Mouse (Mus musculus) left cerebral cortex, postnatal 14 days (tissue): Measurements from ENCODE around the gene Ppcdc. TPM values are rescaled to one million over a fixed set of nuclear protein-coding genes. Genes with fewer than 3 reads are reported as not detected.

ENCODE experiments used
- DNase-seq, 2 experiments: peaks; one replicate each; pipeline ENCODE4 v3.0.0; 2021 to 2022; ENCODE audit warnings: low spot score in 2 of 2, mixed read lengths in 1 of 2
- intact Hi-C: fragments of 180-260 bp; cut with DNase I; formaldehyde crosslinking; loops from one replicate; pipeline ENCODE4 v1.15.1; 2025
- total RNA-seq, 2 experiments: library from RNA; stranded (reverse); gene quantifications; 2 replicates each; pipeline ENCODE4 v1.2.3; 2021

The Ppcdc gene
- total RNA-seq, 2 experiments from 2014 or later, result 14.4 to 14.7 TPM

GRCm38 (mm10) chr9:57392892-57393291 lies 47.0 kb downstream of the Ppcdc start:
- DNase-seq, result no peak
- intact Hi-C loops, result no loop called here

DNA sequence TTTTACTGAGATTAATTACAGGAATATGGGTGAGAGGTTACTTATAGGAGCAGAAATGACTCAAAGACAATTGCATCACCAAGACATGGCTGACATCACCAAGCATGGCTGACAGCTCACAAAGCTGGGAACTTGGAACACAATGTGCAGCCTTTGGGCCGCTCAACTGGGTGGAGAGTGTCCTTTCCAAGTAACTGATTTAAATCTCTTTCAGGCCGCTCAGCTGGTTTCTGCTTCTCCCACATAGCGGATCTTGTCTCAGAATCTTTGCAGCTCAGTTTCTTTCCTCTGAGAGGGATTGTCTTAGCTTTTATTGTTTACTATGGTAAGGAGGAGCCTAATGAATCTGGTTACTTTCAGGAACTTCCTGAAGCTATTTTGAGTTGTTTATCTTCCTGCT lies 49.1 kb downstream of the Ppcdc start:
- DNase-seq, result no peak

DNA sequence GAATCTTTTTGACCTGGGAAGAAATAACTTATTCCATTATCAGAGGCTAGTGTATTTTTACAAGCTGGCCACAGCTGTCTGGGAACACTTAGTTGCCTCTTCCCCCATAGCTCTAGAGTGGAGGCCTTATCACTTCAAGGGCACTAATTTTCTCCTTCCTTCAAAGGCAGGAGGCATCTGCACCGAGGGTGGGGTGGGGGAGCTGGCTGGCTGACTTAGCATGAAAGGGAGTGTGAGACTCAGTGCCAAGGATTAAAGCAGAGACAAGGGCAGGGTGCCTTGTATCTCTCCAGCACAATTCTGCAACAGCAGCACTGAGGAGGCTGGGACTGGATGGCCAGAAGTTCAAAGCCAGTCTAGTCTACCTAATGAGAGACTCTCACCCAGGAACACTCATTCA lies 50.8 kb downstream of the Ppcdc start:
- DNase-seq, result no peak
- intact Hi-C loops, result no loop called here

More for the DNA sequence above, 49.1 kb downstream of the Ppcdc start:
- intact Hi-C loops, result no loop called here

DNA sequence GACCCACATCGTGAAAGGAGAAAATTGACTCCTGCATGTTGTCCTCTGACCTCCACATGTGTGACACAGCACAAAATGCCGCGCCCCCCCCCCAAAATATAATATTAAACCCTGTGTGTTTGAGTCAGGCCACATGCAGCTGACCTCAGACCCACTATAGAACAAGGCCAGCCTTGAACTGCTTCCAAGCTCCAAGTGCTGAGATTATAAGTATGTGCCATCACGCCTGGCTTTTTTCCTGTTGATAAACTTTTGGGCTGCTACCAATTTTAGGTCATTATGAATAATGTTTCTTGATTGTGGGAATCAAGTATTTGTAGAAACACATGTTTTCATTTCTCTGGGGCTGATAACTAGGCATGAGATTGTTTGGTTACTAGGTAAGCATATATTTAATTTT lies 53.0 kb downstream of the Ppcdc start:
- DNase-seq, result no peak
- intact Hi-C loops, result no loop called here

GRCm38 (mm10) chr9:57384621-57385020 lies 55.3 kb downstream of the Ppcdc start:
- intact Hi-C loops, result no loop called here

DNA sequence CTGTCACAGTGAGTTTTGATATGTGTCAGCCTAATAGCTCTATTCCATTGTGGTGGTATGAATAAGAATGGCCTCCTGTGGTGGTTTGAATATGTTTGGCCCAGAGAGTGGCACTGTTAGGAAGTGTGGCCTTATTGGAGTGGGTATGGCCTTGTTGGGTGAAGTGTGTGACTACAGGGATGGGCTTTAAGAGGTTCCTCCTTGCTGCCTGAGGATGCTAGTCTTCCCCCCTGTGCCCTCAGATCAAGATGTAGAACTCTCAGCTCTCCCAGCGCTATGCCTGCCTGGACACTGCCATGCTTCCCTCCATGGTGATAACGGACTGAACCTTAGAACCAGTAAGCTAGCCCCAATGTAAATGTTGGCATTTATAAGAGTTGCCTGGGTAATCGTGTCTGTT lies 78.9 kb downstream of the Ppcdc start:
- no peak for DNase-seq
- intact Hi-C loops, result no loop called here

More at GRCm38 (mm10) chr9:57384621-57385020, 55.3 kb downstream of the Ppcdc start:
- no peak for DNase-seq

GRCm38 (mm10) chr9:57354377-57355183 lies 85.3 kb downstream of the Ppcdc start:
- intact Hi-C loops, result no loop called here
- DNase-seq, result no peak

GRCm38 (mm10) chr9:57351277-57351676 lies 88.6 kb downstream of the Ppcdc start:
- intact Hi-C loops, result no loop called here
- no peak for DNase-seq

- DNase-seq, result no peak
- intact Hi-C loops, result no loop called here
These were observed 94.0 kb downstream of the Ppcdc start for GRCm38 (mm10) chr9:57345902-57346301.

- intact Hi-C loops, result no loop called here
- DNase-seq, result no peak
These were observed 96.2 kb downstream of the Ppcdc start for GRCm38 (mm10) chr9:57343752-57344151.

DNA sequence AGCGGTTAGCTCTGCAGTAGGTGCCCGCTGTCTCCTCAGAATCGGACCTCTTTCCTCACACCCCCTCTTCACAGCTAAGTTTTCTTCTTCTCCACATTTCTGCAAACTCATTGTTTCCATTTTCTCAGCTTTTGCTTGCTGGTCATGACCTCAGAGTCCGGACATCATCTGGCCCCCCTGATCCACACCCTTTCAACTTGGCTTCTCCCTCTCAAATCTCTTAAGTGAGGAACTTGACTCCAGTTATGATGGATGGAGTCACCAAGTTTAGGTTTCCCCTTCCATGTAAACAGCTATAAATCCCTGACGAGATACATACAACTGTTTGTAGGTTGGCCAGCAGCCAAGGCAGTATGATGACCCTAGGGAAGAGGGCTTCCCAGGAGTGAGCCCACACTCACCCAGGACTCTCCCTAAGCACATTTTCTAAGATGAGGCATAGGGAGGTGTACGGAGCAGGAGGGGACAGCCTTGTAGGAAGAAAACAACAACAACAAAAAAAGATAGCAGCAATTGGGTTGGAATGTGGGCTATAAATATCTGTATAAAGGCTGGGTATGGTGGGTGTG lies 96.9 kb downstream of the Ppcdc start:
- DNase-seq, result no peak

GRCm38 (mm10) chr9:57342186-57342585 lies 97.7 kb downstream of the Ppcdc start:
- DNase-seq, result no peak
- intact Hi-C loops, result no loop called here

More for the DNA sequence above, 96.9 kb downstream of the Ppcdc start:
- intact Hi-C loops, result no loop called here

GRCm38 (mm10) chr9:57340361-57340760 lies 99.6 kb downstream of the Ppcdc start:
- intact Hi-C loops, result no loop called here
- DNase-seq, result no peak

- DNase-seq, result no peak
- intact Hi-C loops, result no loop called here
These were observed 100.2 kb downstream of the Ppcdc start for GRCm38 (mm10) chr9:57339577-57340210.

DNA sequence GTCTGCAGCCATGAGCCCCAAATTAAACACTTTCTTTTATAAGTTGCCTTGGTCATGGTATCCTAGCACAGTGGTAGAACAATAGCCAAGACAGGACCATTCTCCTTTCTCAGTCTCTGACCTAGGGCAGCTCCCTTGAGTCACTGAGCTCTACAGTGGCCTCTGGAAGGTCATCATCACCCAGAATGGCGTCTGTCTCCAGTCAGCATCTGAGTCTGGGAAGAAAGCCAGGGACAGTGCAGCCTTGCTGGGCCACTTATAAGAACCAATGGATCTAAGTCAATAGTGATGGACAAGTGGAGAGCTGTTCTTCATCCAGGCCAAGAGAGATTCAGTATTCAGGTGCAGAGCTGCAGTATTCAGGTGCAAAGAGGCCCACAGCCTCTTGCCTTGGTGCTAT lies 101.2 kb downstream of the Ppcdc start:
- DNase-seq, result no peak
- intact Hi-C loops, result no loop called here

Other genes starting within 250 kb of the Ppcdc start
- gene Trcg1, start 203.6 kb downstream of the Ppcdc start, total RNA-seq, result not detected
- 10 to 100 TPM; 11.5 to 16.7 TPM for gene 1700017B05Rik, start 177.5 kb downstream of the Ppcdc start, total RNA-seq
- 100 to 1,000 TPM; 414 to 420 TPM for gene Scamp5, start 27.9 kb upstream of the Ppcdc start, total RNA-seq
- gene Rpp25, start 63.9 kb upstream of the Ppcdc start, total RNA-seq, result 10 to 100 TPM; 15.2 to 16.4 TPM
- gene Cox5a, start 81.2 kb upstream of the Ppcdc start, total RNA-seq, result 100 to 1,000 TPM; 481 to 515 TPM
- gene Fam219b, start 97.4 kb upstream of the Ppcdc start, total RNA-seq, result 10 to 100 TPM; 16.3 to 22.9 TPM
- gene Mpi, start 112.6 kb upstream of the Ppcdc start, total RNA-seq, result 10 to 100 TPM; 73.3 to 82.3 TPM
- 10 to 100 TPM; 25.4 to 29.1 TPM for gene Scamp2, start 120.8 kb upstream of the Ppcdc start, total RNA-seq
- gene Ulk3, start 149.3 kb upstream of the Ppcdc start, total RNA-seq, result 10 to 100 TPM; 30.0 to 34.2 TPM
- gene Cplx3, start 166.2 kb upstream of the Ppcdc start, total RNA-seq, result 10 to 100 TPM; 16.3 to 24.4 TPM
- not detected for gene Lman1l, start 180.7 kb upstream of the Ppcdc start, total RNA-seq
- gene Csk, start 213.5 kb upstream of the Ppcdc start, total RNA-seq, result 10 to 100 TPM; 46.8 to 47.1 TPM
- gene Cyp1a2, start 243.6 kb upstream of the Ppcdc start, total RNA-seq, result not detected
- under 1 TPM; 0.13 to 0.22 TPM for gene Cyp1a1, start 247.8 kb upstream of the Ppcdc start, total RNA-seq